Mouse (Mus musculus) MEL (cell line): ENCODE measurements around the gene Spats1. TPM values are rescaled to one million over a fixed set of nuclear protein-coding genes. Genes with fewer than 3 reads are reported as not detected.

ENCODE experiments used
- DNase-seq: peaks from one replicate; pipeline ENCODE4 v3.0.0; 2011; ENCODE audit warnings: low read depth, low spot score
- H3K27ac ChIP-seq: 2 replicates; pipeline ENCODE4 v1.5.1; 2012; ENCODE audit warnings: low read depth, mild to moderate bottlenecking, control low read depth, low read length, moderate library complexity; ENCODE audit not compliant: control insufficient read depth
- H3K27me3 ChIP-seq, 2 experiments: fragments of 150-350 bp in 1 of 2; sonication (generic) in 1 of 2; 2 replicates each; pipeline ENCODE4 v1.6.1; 2012; ENCODE audit warnings: low read length in 2 of 2, mild to moderate bottlenecking in 2 of 2, improper control_type of control experiment in 1 of 2, moderate library complexity in 1 of 2; ENCODE audit not compliant: insufficient read depth in 2 of 2, control insufficient read depth in 1 of 2
- H3K36me3 ChIP-seq, 2 experiments: 2 replicates each; pipeline ENCODE4 v1.6.1; 2012 to 2014; ENCODE audit warnings: low read length in 2 of 2, improper control_type of control experiment in 1 of 2, inconsistent platforms in 1 of 2, mild to moderate bottlenecking in 1 of 2; ENCODE audit not compliant: insufficient read depth in 2 of 2, control insufficient read depth in 1 of 2
- H3K4me1 ChIP-seq, 2 experiments: fragments of 150-350 bp in 1 of 2; sonication (generic) in 1 of 2; 2 replicates each; pipeline ENCODE4 v1.6.1; 2012; ENCODE audit warnings: low read length in 2 of 2, improper control_type of control experiment in 1 of 2, mild to moderate bottlenecking in 1 of 2; ENCODE audit not compliant: insufficient read depth in 2 of 2, control insufficient read depth in 1 of 2
- H3K4me3 ChIP-seq, 2 experiments: fragments of 150-350 bp in 1 of 2; sonication (generic) in 1 of 2; 2 replicates each; pipeline ENCODE4 v1.5.1; 2012; ENCODE audit warnings: low read depth in 2 of 2, low read length in 2 of 2, mild to moderate bottlenecking in 2 of 2, moderate library complexity in 2 of 2, control low read depth in 1 of 2, improper control_type of control experiment in 1 of 2; ENCODE audit not compliant: control insufficient read depth in 1 of 2, insufficient read depth in 1 of 2
- H3K79me2 ChIP-seq: 2 replicates; pipeline ENCODE4 v1.6.1; 2012; ENCODE audit warnings: mild to moderate bottlenecking, low read length, moderate library complexity; ENCODE audit not compliant: control insufficient read depth, poor library complexity, insufficient read depth
- H3K9ac ChIP-seq: 2 replicates; pipeline ENCODE4 v1.6.1; 2012; ENCODE audit warnings: low read depth, mild to moderate bottlenecking, control low read depth, low read length, moderate library complexity; ENCODE audit not compliant: control insufficient read depth, poor library complexity, severe bottlenecking
- H3K9me3 ChIP-seq: fragments of 150-350 bp; sonication (generic); replicated peaks from 2 replicates; pipeline ENCODE4 v1.6.1; 2012; ENCODE audit warnings: mild to moderate bottlenecking, low read length, improper control_type of control experiment, moderate library complexity; ENCODE audit not compliant: insufficient read depth
- ETS1 ChIP-seq: IDR thresholded peaks from 2 replicates; pipeline ENCODE4 v1.6.1; 2012; ENCODE audit warnings: low read depth, mild to moderate bottlenecking, inconsistent platforms, low read length, improper control_type of control experiment, moderate library complexity
- GATA1 ChIP-seq: IDR thresholded peaks from 2 replicates; pipeline ENCODE4 v1.6.1; 2011; ENCODE audit warnings: low read depth, low read length, improper control_type of control experiment
- JUND ChIP-seq: IDR thresholded peaks from 2 replicates; pipeline ENCODE4 v1.6.1; 2011; ENCODE audit warnings: low read depth, mild to moderate bottlenecking, improper control_type of control experiment, low read length
- KAT2A ChIP-seq: conservative IDR thresholded peaks from 2 replicates; pipeline ENCODE4 v1.6.1; 2012; ENCODE audit warnings: low read depth, low read length, improper control_type of control experiment, inconsistent platforms
- MAFK ChIP-seq: IDR thresholded peaks from 2 replicates; pipeline ENCODE4 v1.6.1; 2011; ENCODE audit warnings: low read depth, mild to moderate bottlenecking, low read length, improper control_type of control experiment, borderline replicate concordance
- MEF2A ChIP-seq: IDR thresholded peaks from 2 replicates; pipeline ENCODE4 v1.6.1; 2014; ENCODE audit warnings: low read depth, mild to moderate bottlenecking, inconsistent platforms, low read length, improper control_type of control experiment; ENCODE audit not compliant: poor library complexity, insufficient replicate concordance, severe bottlenecking; ENCODE audit errors: extremely low read depth
- MXI1 ChIP-seq: IDR thresholded peaks from 2 replicates; pipeline ENCODE4 v1.6.1; 2011; ENCODE audit warnings: mild to moderate bottlenecking, low read depth, low read length, improper control_type of control experiment
- MYB ChIP-seq: IDR thresholded peaks from 2 replicates; pipeline ENCODE4 v1.6.1; 2011; ENCODE audit warnings: mild to moderate bottlenecking, low read depth, low read length, improper control_type of control experiment
- POLR2AphosphoS5 ChIP-seq: IDR thresholded peaks from 2 replicates; pipeline ENCODE4 v1.6.1; 2012; ENCODE audit warnings: low read depth, borderline replicate concordance, mild to moderate bottlenecking, inconsistent platforms, low read length, moderate library complexity, mixed read lengths
- RAD21 ChIP-seq: IDR thresholded peaks from 2 replicates; pipeline ENCODE4 v1.6.1; 2011; ENCODE audit warnings: mild to moderate bottlenecking, low read depth, low read length, improper control_type of control experiment
- SMC3 ChIP-seq: IDR thresholded peaks from 2 replicates; pipeline ENCODE4 v1.6.1; 2011; ENCODE audit warnings: low read depth, low read length, improper control_type of control experiment
- TBP ChIP-seq: IDR thresholded peaks from 2 replicates; pipeline ENCODE4 v1.8.0; 2011; ENCODE audit warnings: low read depth, low read length, improper control_type of control experiment
- TCF12 ChIP-seq: IDR thresholded peaks from 2 replicates; pipeline ENCODE4 v1.6.1; 2014; ENCODE audit warnings: low read depth, mild to moderate bottlenecking, inconsistent platforms, low read length, improper control_type of control experiment, moderate library complexity
- USF1 ChIP-seq: IDR thresholded peaks from 2 replicates; pipeline ENCODE4 v1.6.1; 2014; ENCODE audit warnings: low read depth, mild to moderate bottlenecking, inconsistent platforms, low read length, improper control_type of control experiment, moderate library complexity
- polyA plus RNA-seq, 2 experiments: library from polyadenylated mRNA; stranded (reverse) in 1 of 2; unstranded in 1 of 2; fragments of >175 nt in 1 of 2; fragments of >200 nt in 1 of 2; gene quantifications; 2 replicates each; pipeline versions ENCODE4 v1.2.1 to v1.2.4; 2012; ENCODE audit warnings: low replicate concordance in 2 of 2, low read depth in 1 of 2; ENCODE audit not compliant: insufficient read length in 2 of 2, insufficient read depth in 1 of 2, missing spikeins in 1 of 2
- total RNA-seq: library from RNA; depleted of rRNA; stranded (reverse); fragments of 300-350 nt; gene quantifications from 2 replicates; pipeline ENCODE4 v1.2.3, GENCODE M21; 2012

The Spats1 gene
- total and polyA plus RNA-seq, 3 experiments = 1.5 to 149 (median 2.5) TPM

DNA sequence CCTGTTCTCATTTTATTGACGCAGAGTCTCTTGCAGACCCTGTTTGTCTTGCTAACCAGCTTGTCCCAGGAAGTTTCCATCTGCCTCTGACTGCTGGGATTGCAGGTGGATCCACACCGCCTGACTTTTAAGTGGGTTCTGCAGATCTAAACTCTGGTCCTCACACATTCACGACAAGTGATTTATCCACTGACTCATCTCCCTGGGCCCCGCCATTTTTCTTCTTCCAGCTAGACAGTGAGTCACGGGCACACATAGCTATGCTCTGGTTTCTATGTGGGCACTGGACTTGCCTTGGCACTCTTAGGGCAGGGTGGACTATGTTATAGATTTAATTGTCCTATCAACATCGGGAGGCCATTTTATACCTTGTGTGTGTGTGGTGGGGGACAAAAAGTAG, 14.5 kb upstream of the Spats1 start:
- no peaks in the 10 kb centered on the region for H3K79me2 ChIP-seq
- peaks cover 15 to 20% of the 10 kb centered on the region in 2 experiments for H3K27me3 ChIP-seq
- no peak overlapping the region for H3K4me3 ChIP-seq
- H3K9ac ChIP-seq = no peak overlapping the region
- no peak for TF ChIP-seq SMC3
- TF ChIP-seq KAT2A = no peak
- no peak for TF ChIP-seq MXI1
- TF ChIP-seq ETS1 = no peak
- TF ChIP-seq, all 39 proteins: peak for 0
- H3K36me3 ChIP-seq = no peaks in the 10 kb centered on the region
- no peak overlapping the region for H3K27ac ChIP-seq
- DNase-seq = no peak
- H3K9me3 ChIP-seq = no peaks in the 10 kb centered on the region
- H3K4me1 ChIP-seq = no peaks in the 10 kb centered on the region

GRCm38 (mm10) chr17:45488321-45489254, 13.4 kb upstream of the Spats1 start:
- TF ChIP-seq MAFK (no peak), MYB (no peak), MEF2A (no peak), POLR2AphosphoS5 (no peak), RAD21 (no peak), USF1 (no peak), TCF12 (no peak), JUND (no peak), TBP (no peak), GATA1 (no peak)
- no peaks in the 10 kb centered on the region for H3K36me3 ChIP-seq
- no peak overlapping the region for H3K4me3 ChIP-seq
- no peaks in the 10 kb centered on the region for H3K79me2 ChIP-seq
- H3K9me3 ChIP-seq = no peaks in the 10 kb centered on the region
- H3K9ac ChIP-seq = no peak overlapping the region
- DNase-seq = no peak
- H3K27me3 ChIP-seq = peaks cover 11 to 16% of the 10 kb centered on the region in 2 experiments
- no peak overlapping the region for H3K27ac ChIP-seq
- no peaks in the 10 kb centered on the region for H3K4me1 ChIP-seq
